Mouse (Mus musculus): ENCODE data around the gene Rbpjl.

GRCm38 (mm10) chr2:164383656-164384399 lies 19.1 kb upstream of the Rbpjl start:
- TF ChIP-seq CTCF (IDR thresholded peaks at IDR 0.05; ENCODE audit: extremely low read depth, insufficient read length, insufficient replicate concordance, low read depth, low read length), result no peak
- no peak for TF ChIP-seq POLR2A (IDR thresholded peaks at IDR 0.05; ENCODE audit: low read depth, low read length)
